Mouse (Mus musculus) urinary bladder, postnatal 25 days (tissue): ENCODE data around the gene Mkrn1.
A peak's percentile ranks its signal among the peaks of the same experiment; 100 is the strongest.
"Not testable (repeated sequence)": the region's sequence is repeated elsewhere in the genome, so short reads cannot be mapped to it uniquely, and the experiment has no call there.

ENCODE experiments used
- DNase-seq: peaks from one replicate; pipeline ENCODE4 v3.0.0; 2022; ENCODE audit warnings: low spot score

Gene Mkrn1

GRCm38 (mm10) chr6:39430722-39431121 is 10.5 kb upstream of the Mkrn1 start:
- no peak for DNase-seq

DNA sequence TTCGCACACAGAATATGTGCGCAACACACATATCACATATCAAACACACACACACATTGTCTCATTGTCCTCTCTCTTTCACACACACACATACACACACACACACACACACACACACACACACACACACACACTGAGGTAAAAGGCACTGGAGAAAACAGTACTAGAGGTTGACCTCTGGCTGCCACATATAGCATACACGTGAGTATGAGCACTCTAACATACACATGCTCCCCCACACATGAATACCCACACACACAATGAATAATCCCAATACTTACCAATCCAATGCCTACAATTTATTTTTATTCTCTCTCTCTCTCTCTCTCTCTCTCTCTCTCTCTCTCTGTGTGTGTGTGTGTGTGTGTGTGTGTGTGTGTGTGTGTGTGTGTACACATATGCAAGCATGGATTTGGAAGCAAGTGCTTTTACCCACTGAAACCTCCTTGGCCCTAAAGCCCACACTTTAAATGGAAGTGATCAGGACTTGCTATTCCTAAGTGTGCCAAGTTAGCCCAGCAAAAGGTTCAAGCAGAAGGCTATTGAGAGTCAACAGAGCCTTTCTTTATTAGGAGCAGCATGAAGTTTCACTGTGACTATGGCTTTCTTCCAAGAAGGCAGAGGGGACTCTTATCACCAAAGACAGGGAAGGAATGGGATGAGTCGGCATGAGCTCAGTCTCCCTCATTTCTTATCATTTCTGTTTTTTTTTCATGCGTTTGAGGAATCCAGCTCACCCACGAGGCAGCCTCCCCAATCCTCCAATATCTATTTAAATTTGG is 8.9 kb upstream of the Mkrn1 start:
- DNase-seq, result no peak

DNA sequence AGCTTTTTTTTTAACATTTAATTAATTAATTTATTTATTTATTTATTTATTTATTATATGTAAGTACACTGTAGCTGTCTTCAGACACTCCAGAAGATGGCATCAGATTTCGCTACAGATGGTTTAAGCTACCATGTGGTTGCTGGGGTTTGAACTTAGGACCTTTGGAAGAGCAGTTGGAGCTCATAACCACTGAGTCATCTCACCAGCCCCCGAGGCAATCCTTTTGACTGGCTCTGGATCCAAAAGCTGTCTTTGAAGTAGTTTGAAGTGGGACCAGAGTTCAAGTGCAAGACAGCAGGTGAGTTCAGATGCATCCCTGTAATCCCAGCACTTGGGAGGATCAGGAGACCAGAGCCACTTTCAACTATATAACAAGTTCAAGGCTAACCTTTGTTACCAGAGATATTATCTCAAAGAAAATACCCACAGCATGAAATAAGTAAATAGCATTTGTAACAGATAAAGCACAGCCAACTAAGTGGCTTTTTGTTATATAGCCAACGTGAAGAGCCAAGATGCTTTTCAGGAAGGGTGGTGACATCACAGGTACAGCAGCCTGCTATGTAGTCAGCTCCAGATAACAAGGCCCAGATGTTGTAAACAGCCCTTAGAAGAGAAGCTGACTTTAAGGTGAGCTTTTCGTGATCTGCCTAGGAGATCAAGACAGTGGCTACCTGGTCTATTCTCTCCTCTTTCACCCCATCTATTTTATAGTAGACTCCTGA is 7.2 kb upstream of the Mkrn1 start:
- DNase-seq, result no peak

GRCm38 (mm10) chr6:39426725-39427124 is 6.5 kb upstream of the Mkrn1 start:
- no peak for DNase-seq

DNA sequence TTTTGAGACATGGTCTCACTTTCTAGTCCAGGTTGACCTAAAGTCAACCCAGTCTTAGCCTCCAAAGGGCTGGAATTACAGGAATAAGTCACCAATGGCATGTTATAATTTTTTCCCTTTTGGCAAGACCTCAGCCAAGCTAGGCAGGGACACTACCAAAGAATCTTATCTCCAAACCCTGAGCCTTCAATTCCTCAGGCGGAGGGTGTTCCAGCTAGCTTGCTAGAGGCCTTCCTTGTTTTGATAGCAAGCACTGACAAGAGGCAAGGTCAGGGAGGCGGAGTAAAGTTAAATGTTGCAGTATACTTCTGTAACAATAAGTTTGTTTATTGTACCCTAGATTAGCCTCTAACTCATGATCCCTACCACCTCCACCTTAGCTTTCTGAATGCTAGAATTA is 4.9 kb upstream of the Mkrn1 start:
- no peak for DNase-seq

GRCm38 (mm10) chr6:39423686-39424085 is 3.4 kb upstream of the Mkrn1 start:
- DNase-seq, result no peak

- no peak for DNase-seq
Observed at GRCm38 (mm10) chr6:39423130-39423551, 2.9 kb upstream of the Mkrn1 start.

DNA sequence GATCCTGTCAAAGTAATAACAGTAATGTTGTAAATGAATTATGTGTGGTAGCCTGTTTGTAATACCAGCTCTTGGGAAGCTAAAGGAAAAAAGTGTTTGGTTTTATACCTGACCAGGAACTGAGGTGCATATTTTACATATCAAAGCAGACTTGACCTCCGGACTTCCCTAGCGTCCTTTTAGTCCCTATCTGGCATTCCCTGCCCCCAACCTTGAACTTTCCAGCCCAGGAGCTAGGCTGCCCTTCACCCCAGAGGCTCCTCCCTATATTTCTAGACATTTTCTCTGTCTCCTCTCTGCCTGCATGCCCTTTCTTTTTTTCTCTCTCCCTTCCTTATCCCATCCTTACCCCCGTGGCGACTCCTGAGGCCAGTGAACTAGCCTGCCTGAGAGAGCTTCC is 605 bp upstream of the Mkrn1 start:
- DNase-seq, result no peak

- DNase-seq, result no peak
Observed at GRCm38 (mm10) chr6:39419386-39419850, 844 bp downstream of the Mkrn1 start.

DNA sequence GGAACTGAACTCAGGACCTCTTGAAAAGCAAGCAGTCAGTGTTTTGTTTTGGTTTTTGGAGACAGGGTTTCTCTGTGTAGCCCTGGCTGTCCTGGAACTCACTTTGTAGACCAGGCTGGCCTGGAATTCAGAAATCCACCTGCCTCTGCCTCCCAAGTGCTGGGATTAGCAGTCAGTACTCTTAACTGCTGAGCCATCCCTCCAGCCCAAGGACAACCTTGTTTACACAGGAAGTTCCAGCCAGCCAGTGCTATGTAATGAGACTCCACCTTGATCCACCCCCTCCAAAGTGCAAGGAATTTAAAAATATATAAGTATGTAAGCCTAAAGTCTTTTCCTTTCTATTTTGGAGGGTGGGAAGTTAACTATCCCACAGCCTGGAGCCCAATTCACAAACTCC is 3.6 kb downstream of the Mkrn1 start:
- not testable (repeated sequence) for DNase-seq

GRCm38 (mm10) chr6:39415762-39416161 is 4.5 kb downstream of the Mkrn1 start:
- DNase-seq, result peak; percentile 50

- no peak for DNase-seq
Observed at GRCm38 (mm10) chr6:39414106-39414505, 6.2 kb downstream of the Mkrn1 start.

DNA sequence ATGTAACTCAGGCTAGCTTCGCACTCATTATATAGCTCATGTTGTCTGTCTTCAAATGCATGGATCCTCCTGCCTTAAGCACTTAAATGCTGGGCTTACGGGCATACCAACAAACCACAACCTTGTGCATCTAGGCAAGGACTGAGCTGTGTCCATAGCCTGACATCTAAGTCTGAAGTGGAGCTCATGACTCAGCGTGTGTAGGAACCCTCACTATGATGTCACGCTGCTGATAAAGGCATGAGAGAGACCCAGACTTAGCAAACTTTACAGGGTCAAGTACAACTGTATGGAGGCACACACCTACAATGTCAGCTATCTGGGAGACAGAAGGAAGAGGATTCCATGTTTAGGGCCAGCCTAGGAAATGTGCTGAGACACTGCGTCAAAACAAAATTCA is 13.8 kb downstream of the Mkrn1 start:
- DNase-seq, result no peak

GRCm38 (mm10) chr6:39403136-39403535 is 17.1 kb downstream of the Mkrn1 start:
- DNase-seq, result no peak

GRCm38 (mm10) chr6:39400343-39400742 is 19.9 kb downstream of the Mkrn1 start:
- DNase-seq, result peak; percentile 32

- DNase-seq, result no peak
Observed at GRCm38 (mm10) chr6:39398342-39398741, 21.9 kb downstream of the Mkrn1 start.

- DNase-seq, result no peak
Observed at GRCm38 (mm10) chr6:39397046-39397445, 23.2 kb downstream of the Mkrn1 start.

DNA sequence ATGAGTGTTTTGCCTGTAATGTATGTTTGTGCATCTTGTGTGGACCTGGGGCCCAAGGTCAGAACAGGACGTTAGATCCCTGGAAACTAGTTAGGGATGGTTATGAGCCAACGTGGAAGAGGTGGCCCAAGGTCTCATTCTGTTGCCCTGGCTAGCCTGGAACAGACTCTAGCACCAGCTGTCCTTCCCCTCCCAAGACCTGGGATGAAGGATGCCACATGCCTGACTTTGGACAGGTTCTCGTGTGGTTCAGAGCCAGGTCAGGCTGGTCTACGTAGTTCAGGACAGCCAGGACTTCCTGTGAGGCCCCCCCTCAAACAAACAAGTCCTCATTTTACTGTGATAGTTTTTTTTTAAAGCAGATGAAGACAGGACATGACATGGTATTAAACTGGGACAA is 24.3 kb downstream of the Mkrn1 start:
- no peak for DNase-seq

GRCm38 (mm10) chr6:39395471-39395870 is 24.8 kb downstream of the Mkrn1 start:
- DNase-seq, result no peak

- no peak for DNase-seq
Observed at GRCm38 (mm10) chr6:39389988-39390387, 30.3 kb downstream of the Mkrn1 start.

- DNase-seq, result peak; percentile 24
Observed at GRCm38 (mm10) chr6:39381125-39381880, 39.0 kb downstream of the Mkrn1 start, which contains the start of gene Rab19. TSS of gene Rab19 (plus strand) at chr6:39381175.

DNA sequence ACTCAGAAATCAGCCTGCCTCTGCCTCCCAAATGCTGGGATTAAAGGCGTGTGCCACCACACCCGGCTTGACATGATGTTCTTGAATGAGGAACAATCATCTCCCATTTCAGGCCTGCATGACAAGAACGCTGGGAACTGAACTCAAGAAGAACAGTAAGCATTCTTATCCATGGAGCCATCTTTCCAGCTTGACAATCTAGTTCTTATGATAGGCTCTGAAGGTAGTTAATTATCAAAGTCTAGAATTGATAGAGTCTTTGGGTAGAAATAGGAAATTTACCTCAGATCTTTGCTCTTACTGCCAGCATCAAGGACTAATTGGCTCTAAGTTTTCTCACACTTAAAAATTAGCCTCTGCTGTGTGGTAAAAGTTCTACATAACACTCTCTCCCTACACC is 40.0 kb downstream of the Mkrn1 start:
- no peak for DNase-seq

DNA sequence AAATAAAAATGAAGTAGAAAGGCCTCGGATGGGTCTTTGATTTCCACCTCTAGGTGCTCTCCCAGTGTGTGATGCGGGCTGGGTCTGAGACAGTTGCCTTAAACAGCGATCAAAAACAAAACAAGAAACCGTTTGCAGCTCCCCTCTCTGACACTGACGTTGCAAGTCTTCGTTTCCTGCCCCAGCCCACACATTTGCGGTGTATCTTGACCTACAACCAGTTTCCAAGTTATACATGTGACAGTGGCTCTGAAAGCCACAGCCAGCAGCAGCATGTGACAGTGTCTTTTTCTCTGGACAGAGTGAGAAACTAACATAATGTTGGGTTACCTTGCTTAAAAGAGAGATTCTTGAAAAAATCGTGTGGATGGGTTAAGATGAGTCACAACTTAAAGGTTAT is 40.5 kb downstream of the Mkrn1 start:
- DNase-seq, result no peak
